Mouse (Mus musculus) lung, postnatal 0 days (tissue): ENCODE measurements at regions not wholly inside any gene's neighbourhood (a gene's known extent, or its start where the extent isn't known, plus 50 kb on each side); places are given as distances from the start of the nearest gene placed in this dataset.

Experiments used
- ATAC-seq: fragments of 200-750 bp; cut with Nextera tagmentation; 2 replicates; pipeline ENCODE4 v1.8.0; 2017; ENCODE audit warnings: moderate library complexity
- DNase-seq: peaks from one replicate; pipeline ENCODE4 v3.0.0-alpha.2; 2016; ENCODE audit warnings: low spot score
- H3K27ac ChIP-seq: fragments of 300-500 bp; sonication (generic); 2 replicates; pipeline ENCODE4 v1.5.1; 2014; ENCODE audit warnings: antibody characterized with exemption, mild to moderate bottlenecking, low read length, mixed read lengths
- H3K27me3 ChIP-seq: fragments of 300-500 bp; sonication (generic); replicated peaks from 2 replicates; pipeline ENCODE4 v1.6.1; 2014; ENCODE audit warnings: low read length, mixed read lengths; ENCODE audit not compliant: insufficient read depth
- H3K36me3 ChIP-seq: fragments of 300-500 bp; sonication (generic); 2 replicates; pipeline ENCODE4 v1.6.1; 2014; ENCODE audit warnings: low read length, mixed read lengths; ENCODE audit not compliant: insufficient read depth
- H3K4me1 ChIP-seq: fragments of 300-500 bp; sonication (generic); 2 replicates; pipeline ENCODE4 v1.6.1; 2014; ENCODE audit warnings: antibody characterized with exemption, low read depth, low read length, mixed read lengths; ENCODE audit not compliant: insufficient read depth
- H3K4me2 ChIP-seq: fragments of 300-500 bp; sonication (generic); replicated peaks from 2 replicates; pipeline ENCODE4 v1.6.1; 2014; ENCODE audit warnings: low read depth, mild to moderate bottlenecking, low read length, moderate library complexity, mixed read lengths
- H3K4me3 ChIP-seq: fragments of 300-500 bp; sonication (generic); 2 replicates; pipeline ENCODE4 v1.5.1; 2014; ENCODE audit warnings: low read depth, low read length
- H3K9ac ChIP-seq: fragments of 300-500 bp; sonication (generic); replicated peaks from 2 replicates; pipeline ENCODE4 v1.6.1; 2014; ENCODE audit warnings: low read depth, mild to moderate bottlenecking
- H3K9me3 ChIP-seq: fragments of 300-500 bp; sonication (generic); 2 replicates; pipeline ENCODE4 v1.6.1; 2016; ENCODE audit warnings: low read length, mixed read lengths
- CTCF ChIP-seq: IDR thresholded peaks from 2 replicates; pipeline ENCODE4 v1.5.1; 2016; ENCODE audit warnings: antibody characterized with exemption, mild to moderate bottlenecking
- EP300 ChIP-seq: IDR thresholded peaks from 2 replicates; pipeline ENCODE4 v1.6.1; 2016; ENCODE audit warnings: antibody characterized with exemption, mild to moderate bottlenecking, control low read depth
- WGBS: fragments of 180-500 bp; shearing (Covaris S2); extraction: QIAGEN DNeasy Blood & Tissue Kit; methylation state at CpG from one replicate; pipeline ENCODE4 v1.1.7; 2014; 5-methylcytosine and 5-hydroxymethylcytosine counted together

DNA sequence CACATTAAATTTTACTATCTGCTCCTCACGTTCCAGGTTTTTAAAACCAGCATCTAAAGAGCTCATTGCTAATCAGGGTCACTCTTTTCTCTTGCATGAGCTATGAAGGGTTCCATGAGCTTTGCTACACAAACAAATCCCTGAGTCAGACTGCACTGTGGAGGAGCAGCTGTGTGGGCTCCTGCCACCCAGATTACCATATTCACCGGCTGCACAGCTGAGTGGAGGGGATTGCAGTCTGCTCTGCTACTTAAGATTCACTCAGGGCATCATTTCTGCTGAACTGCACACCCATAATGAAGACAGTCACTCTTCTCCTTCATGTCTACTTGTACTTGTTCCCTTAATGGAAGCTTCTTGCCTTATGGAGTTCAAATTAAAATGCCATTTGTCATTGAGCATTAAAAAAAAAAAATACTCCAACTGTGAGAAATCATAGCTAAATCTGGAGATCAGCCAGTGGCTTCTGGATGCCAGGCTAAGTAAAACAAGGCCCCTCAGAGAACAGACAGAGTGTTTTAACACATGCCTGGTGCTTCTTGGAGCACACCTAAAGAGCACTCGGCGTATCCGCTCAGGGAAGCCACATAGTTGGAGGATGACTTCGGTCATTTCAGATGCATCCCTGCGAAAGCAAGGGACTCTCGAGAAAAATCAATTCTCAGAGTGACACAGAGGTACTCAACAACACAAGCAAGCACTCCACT is 422.9 kb downstream of the Galc start:
- Histone ChIP-seq H3K27ac (no peak overlapping the region), H3K4me1 (no peaks in the 10 kb centered on the region), H3K4me3 (no peak overlapping the region), H3K4me2 (no peak overlapping the region), H3K36me3 (no peaks in the 10 kb centered on the region), H3K9me3 (no peaks in the 10 kb centered on the region), H3K9ac (no peak overlapping the region), H3K27me3 (no peaks in the 10 kb centered on the region)
- no peak for TF ChIP-seq CTCF
- TF ChIP-seq EP300: no peak
- DNase-seq: no peak
- no peak for ATAC-seq
- WGBS: 78% methylated on average over 8 of the region's 8 CpGs

GRCm38 (mm10) chr12:97793364-97794120 is 465.7 kb downstream of the Galc start:
- Histone ChIP-seq H3K4me1 (no peaks in the 10 kb centered on the region), H3K27ac (no peak overlapping the region), H3K27me3 (no peaks in the 10 kb centered on the region), H3K4me3 (no peak overlapping the region), H3K9ac (no peak overlapping the region), H3K4me2 (no peak overlapping the region), H3K36me3 (no peaks in the 10 kb centered on the region), H3K9me3 (no peaks in the 10 kb centered on the region)
- 72% methylated on average over 16 of the region's 16 CpGs for WGBS
- ATAC-seq: no peak
- no peak for TF ChIP-seq CTCF
- no peak for TF ChIP-seq EP300
- DNase-seq: no peak

DNA sequence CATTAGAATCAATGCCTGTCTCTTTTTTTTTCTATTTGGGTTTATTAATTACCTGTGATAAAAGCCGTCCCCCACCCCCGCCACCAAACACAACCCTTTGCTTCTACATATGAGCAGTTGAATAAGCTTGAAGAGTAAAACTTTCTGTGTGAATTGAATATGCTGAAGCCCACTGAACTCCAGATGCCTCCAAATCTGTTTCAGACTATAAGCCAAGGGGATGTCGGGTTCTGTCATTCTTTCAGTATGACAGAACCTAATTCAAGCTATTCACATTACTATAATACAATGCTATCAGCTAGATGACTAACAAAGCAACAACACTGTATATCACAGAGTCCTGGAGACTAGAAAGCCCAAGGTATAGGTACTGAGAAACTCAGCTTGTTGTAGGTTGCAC is 475.8 kb downstream of the Galc start:
- no peak for ATAC-seq

GRCm38 (mm10) chr12:97759116-97759515 is 500.1 kb downstream of the Galc start:
- H3K4me3 ChIP-seq: no peak overlapping the region
- H3K9me3 ChIP-seq: no peaks in the 10 kb centered on the region
- H3K4me2 ChIP-seq: no peak overlapping the region
- H3K9ac ChIP-seq: no peak overlapping the region
- no peaks in the 10 kb centered on the region for H3K4me1 ChIP-seq
- TF ChIP-seq CTCF (no peak), EP300 (no peak)
- DNase-seq (no peak), ATAC-seq (no peak)
- WGBS: 81% methylated on average over 3 of the region's 3 CpGs
- H3K27me3 ChIP-seq: no peaks in the 10 kb centered on the region
- H3K36me3 ChIP-seq: no peaks in the 10 kb centered on the region
- H3K27ac ChIP-seq: no peak overlapping the region

More for the DNA sequence above, 475.8 kb downstream of the Galc start:
- Histone ChIP-seq H3K4me1 (no peaks in the 10 kb centered on the region), H3K36me3 (no peaks in the 10 kb centered on the region), H3K9ac (no peak overlapping the region), H3K27ac (no peak overlapping the region), H3K4me2 (no peak overlapping the region), H3K4me3 (no peak overlapping the region), H3K27me3 (no peaks in the 10 kb centered on the region), H3K9me3 (no peaks in the 10 kb centered on the region)
- WGBS: 78% methylated on average over 3 of the region's 3 CpGs
- DNase-seq: no peak
- TF ChIP-seq CTCF (no peak), EP300 (no peak)

DNA sequence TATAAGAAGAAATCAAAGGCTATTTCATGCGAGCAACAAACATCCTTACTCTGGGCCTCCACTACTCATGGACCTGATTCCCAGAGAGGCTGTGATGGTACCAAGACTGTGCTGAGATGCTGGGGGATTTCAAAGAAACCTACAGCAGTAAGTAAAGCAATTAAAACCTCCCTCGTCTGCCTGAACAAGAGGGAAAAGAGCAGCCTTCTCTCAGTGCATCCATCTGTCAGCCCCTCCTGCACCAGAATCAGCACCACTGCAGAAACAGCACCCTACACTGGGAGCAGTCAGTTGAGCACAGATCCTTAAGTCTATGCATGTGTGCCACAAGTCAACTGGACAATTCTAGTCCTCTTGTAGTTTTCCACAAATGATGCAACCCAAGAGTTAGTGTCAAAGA is 500.6 kb downstream of the Galc start:
- no peak for DNase-seq
- no peaks in the 10 kb centered on the region for H3K9me3 ChIP-seq
- H3K27ac ChIP-seq: no peak overlapping the region
- no peaks in the 10 kb centered on the region for H3K4me1 ChIP-seq
- no peaks in the 10 kb centered on the region for H3K27me3 ChIP-seq
- no peak overlapping the region for H3K4me2 ChIP-seq
- 55% methylated on average over 2 of the region's 2 CpGs for WGBS
- no peak for ATAC-seq
- H3K36me3 ChIP-seq: no peaks in the 10 kb centered on the region
- no peak overlapping the region for H3K9ac ChIP-seq
- no peak overlapping the region for H3K4me3 ChIP-seq
- TF ChIP-seq EP300: no peak
- TF ChIP-seq CTCF: no peak

- no peak overlapping the region for H3K4me2 ChIP-seq
- DNase-seq (no peak), ATAC-seq (no peak)
- 41% methylated on average over 2 of the region's 2 CpGs for WGBS
- TF ChIP-seq EP300: no peak
- TF ChIP-seq CTCF: no peak
- no peaks in the 10 kb centered on the region for H3K4me1 ChIP-seq
- no peaks in the 10 kb centered on the region for H3K27me3 ChIP-seq
- no peak overlapping the region for H3K27ac ChIP-seq
- H3K9ac ChIP-seq: no peak overlapping the region
- H3K4me3 ChIP-seq: no peak overlapping the region
- H3K36me3 ChIP-seq: no peaks in the 10 kb centered on the region
- no peaks in the 10 kb centered on the region for H3K9me3 ChIP-seq
These were observed 509.1 kb downstream of the Galc start for GRCm38 (mm10) chr12:97750166-97750565.
